Mouse (Mus musculus) liver, embryonic 12.5 days (tissue): ENCODE measurements around the gene 4930518I15Rik. TPM values are rescaled to one million over a fixed set of nuclear protein-coding genes. Genes with fewer than 3 reads are reported as not detected.
"Not testable (repeated sequence)": the region's sequence is repeated elsewhere in the genome, so short reads cannot be mapped to it uniquely, and the experiment has no call there.

Experiments
- ATAC-seq: fragments of 200-750 bp; cut with Nextera tagmentation; 2 replicates; pipeline ENCODE4 v1.8.0; 2017; ENCODE audit warnings: moderate number of reproducible peaks, mild to moderate bottlenecking, moderate library complexity
- H3K27ac ChIP-seq: fragments of 300-500 bp; sonication (generic); 2 replicates; pipeline ENCODE4 v1.5.1; 2016; ENCODE audit warnings: mild to moderate bottlenecking
- H3K27me3 ChIP-seq: fragments of 300-500 bp; sonication (generic); replicated peaks from 2 replicates; pipeline ENCODE4 v1.6.1; 2016; ENCODE audit warnings: mild to moderate bottlenecking, moderate library complexity
- H3K36me3 ChIP-seq: fragments of 300-500 bp; sonication (generic); 2 replicates; pipeline ENCODE4 v1.6.1; 2016; ENCODE audit warnings: mild to moderate bottlenecking, moderate library complexity
- H3K4me1 ChIP-seq: fragments of 300-500 bp; sonication (generic); 2 replicates; pipeline ENCODE4 v1.6.1; 2016
- H3K4me2 ChIP-seq: fragments of 300-500 bp; sonication (generic); 2 replicates; pipeline ENCODE4 v1.6.1; 2016; ENCODE audit warnings: mild to moderate bottlenecking, moderate library complexity
- H3K4me3 ChIP-seq: fragments of 300-500 bp; sonication (generic); 2 replicates; pipeline ENCODE4 v1.5.1; 2016; ENCODE audit warnings: mild to moderate bottlenecking, moderate library complexity
- H3K9ac ChIP-seq: fragments of 300-500 bp; sonication (generic); 2 replicates; pipeline ENCODE4 v1.6.1; 2016; ENCODE audit warnings: mild to moderate bottlenecking, moderate library complexity
- H3K9me3 ChIP-seq: fragments of 300-500 bp; sonication (generic); replicated peaks from 2 replicates; pipeline ENCODE4 v1.6.1; 2016; ENCODE audit warnings: mild to moderate bottlenecking, moderate library complexity
- WGBS: fragments of 180-500 bp; shearing (Covaris S2); methylation state at CpG from one replicate; pipeline ENCODE4 v1.1.7; 2016; ENCODE audit not compliant: insufficient replicate concordance; 5-methylcytosine and 5-hydroxymethylcytosine counted together
- polyA plus RNA-seq: library from polyadenylated mRNA; unstranded; fragments of >200 nt; fragmentation: Nextera tagmentation; extraction: Ambion mirVana; gene quantifications from 2 replicates; pipeline ENCODE4 v1.2.1, GENCODE M21; 2016

The 4930518I15Rik gene
- polyA plus RNA-seq, 1 experiment from 2014 or later: 2.7 TPM

DNA sequence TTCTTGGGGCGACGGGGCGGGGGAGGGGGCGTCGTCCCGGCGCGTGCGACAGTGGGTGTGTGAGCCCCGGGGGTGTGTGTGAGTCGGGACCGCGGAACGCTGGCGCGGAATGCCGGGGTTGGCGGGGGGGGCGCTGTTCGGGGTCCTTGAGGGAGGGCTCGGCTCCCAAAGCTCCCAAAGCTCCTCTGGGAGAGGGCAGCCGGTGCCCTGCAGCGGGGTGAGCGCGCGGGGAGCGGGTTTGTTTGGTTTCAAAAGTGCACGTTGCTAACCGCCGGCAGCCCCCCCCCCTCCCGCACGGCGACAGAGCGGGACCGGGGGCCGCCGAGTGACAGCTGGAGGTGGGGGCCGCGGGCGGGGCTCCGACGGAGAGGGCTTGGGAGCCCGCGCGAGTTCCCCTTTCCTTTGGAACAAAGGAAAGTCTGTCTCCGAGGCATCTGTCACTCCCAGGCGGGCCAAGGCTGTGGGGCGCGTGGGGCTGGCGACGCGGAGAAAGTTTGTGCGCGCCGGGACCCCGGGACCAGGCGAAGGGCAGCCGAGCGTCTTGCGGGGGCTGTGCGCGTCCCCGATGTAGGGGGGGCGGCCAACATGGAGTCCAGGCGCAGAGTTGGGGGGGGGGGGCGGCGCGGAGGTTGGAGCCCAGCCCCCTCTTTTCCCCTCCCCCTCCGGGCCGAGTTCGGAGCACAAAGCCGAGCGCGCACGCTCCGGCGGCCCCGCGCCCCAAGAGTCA is 17.3 kb downstream of the 4930518I15Rik start:
- Histone ChIP-seq H3K4me1 (peaks cover 72% of the 10 kb centered on the region), H3K9ac (peak overlapping the region; percentile 81), H3K4me3 (peak overlapping the region; percentile 83), H3K9me3 (no peaks in the 10 kb centered on the region), H3K4me2 (peak overlapping the region; percentile 99), H3K36me3 (peaks cover 38% of the 10 kb centered on the region), H3K27me3 (no peaks in the 10 kb centered on the region), H3K27ac (peak overlapping the region; percentile 76)
- peak; percentile 27 for ATAC-seq
- WGBS: under 1% methylated on average over 70 of the region's 79 CpGs

DNA sequence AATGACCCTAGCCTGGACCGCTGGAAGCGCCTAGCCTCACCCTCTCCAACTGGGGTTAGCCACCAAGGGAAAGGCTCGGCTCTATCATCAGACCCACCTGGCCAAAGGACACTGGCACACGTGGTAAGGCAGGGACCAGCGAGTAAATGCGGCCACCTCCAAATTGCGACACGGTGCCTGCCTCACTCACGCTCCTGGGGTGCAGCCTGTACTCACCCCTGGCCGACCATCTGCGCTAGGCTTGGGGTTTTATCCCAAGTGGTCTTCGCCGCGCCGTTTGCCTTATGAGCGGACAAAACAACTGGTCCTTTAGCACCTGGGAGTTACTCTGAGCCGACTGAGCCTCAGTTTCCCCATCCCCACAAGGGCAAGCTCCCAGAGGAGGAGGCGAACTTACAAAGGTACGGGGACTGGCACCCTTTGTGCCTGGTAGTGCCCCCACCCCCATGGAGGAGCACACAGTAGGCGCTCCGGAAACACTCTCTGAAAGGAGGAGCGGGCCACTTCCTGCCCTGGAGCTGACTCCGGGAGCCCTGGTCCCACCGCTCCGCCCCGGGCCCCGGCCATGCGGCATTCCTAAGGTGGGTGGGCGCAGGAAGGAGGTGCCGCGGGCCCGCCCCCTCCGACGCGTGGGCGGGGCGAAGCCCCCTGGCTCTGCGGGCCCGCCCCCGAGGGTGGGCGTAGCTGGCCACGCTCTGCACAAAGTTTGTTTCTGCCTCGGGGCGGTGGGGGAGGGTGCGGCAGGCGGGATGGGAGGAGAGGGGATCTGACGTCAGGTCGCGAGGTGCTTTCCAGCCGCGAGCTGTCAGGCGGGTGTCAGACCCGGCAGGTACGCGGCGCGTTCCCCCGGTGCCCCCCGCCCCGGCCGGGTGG is 18.2 kb downstream of the 4930518I15Rik start, which contains the start of gene Tgif2:
Tgif2 (plus strand) TSS at position 689 of the 873 bp plus-strand sequence.
- WGBS: 2% methylated on average over 61 of the region's 61 CpGs
- peak; percentile 77 for ATAC-seq
- H3K9ac ChIP-seq: peak within 1 kb of the TSS; percentile 81
- peaks cover 63% of the 10 kb centered on the region for H3K4me1 ChIP-seq
- 0 out of 2 replicates have a peak, but pooled peaks cover 4% of the 10 kb centered on the region for H3K9me3 ChIP-seq
- peaks cover 38% of the 10 kb centered on the region for H3K36me3 ChIP-seq
- peak within 1 kb of the TSS; percentile 76 for H3K27ac ChIP-seq
- no peaks in the 10 kb centered on the region for H3K27me3 ChIP-seq
- peak within 1 kb of the TSS; percentile 83 for H3K4me3 ChIP-seq
- H3K4me2 ChIP-seq: peak within 1 kb of the TSS; percentile 99

DNA sequence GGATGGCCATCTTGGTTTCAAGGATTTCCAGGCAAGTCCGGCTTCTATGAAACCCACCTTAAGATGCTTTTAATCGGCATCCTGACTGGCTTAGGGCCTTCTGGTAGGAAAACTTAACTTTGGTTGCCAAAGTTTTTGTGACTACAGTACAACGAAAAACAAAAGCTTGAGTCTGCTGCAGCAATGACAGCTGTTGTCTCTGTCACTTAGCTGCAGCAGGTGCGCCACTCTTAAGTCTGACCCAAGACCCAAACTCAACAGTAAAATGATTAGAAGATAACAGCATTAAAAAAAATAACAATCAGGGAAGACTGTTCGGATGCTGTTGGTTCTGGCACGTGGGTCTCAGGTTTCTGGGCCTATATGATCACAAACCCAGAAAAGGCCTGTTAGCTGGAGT is 18.9 kb downstream of the 4930518I15Rik start:
- Histone ChIP-seq H3K9me3 (peaks cover 11% of the 10 kb centered on the region), H3K36me3 (peaks cover 39% of the 10 kb centered on the region), H3K4me3 (peak overlapping the region; percentile 83), H3K9ac (peak overlapping the region; percentile 81; the same call in 1 of the 2 replicates), H3K27ac (peak overlapping the region; percentile 76), H3K4me1 (peaks cover 56% of the 10 kb centered on the region), H3K27me3 (no peaks in the 10 kb centered on the region), H3K4me2 (peak overlapping the region; percentile 99)
- 64% methylated on average over 6 of the region's 6 CpGs for WGBS
- ATAC-seq: no peak

DNA sequence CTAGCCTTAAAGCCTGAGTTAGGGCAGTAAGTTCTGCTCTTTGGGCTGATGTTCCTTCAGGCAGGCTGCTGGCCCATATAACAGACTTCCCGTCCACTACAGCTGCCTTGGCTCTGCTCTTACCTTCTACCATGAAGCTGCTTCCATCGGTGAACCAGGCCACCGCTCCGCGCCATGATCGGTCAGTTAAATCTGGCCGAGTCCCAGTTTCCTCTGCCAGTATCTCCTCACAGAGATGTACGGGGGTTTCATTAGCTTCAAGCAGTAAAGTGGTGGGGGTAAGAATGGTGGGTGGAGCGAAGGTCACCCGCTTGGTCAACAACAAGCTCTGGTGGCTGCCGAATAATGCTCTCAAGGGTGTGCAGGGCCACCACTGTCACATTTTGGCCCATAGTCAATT is 23.4 kb downstream of the 4930518I15Rik start:
- H3K4me2 ChIP-seq: no peak overlapping the region
- H3K4me3 ChIP-seq: no peak overlapping the region
- H3K27ac ChIP-seq: no peak overlapping the region
- WGBS: 83% methylated on average over 11 of the region's 11 CpGs
- no peak overlapping the region for H3K9ac ChIP-seq
- H3K36me3 ChIP-seq: peaks cover 84% of the 10 kb centered on the region
- no peak for ATAC-seq
- H3K27me3 ChIP-seq: no peaks in the 10 kb centered on the region
- H3K9me3 ChIP-seq: peaks cover 53% of the 10 kb centered on the region
- peaks cover 13% of the 10 kb centered on the region for H3K4me1 ChIP-seq

GRCm38 (mm10) chr2:156825128-156825527 is 32.6 kb downstream of the 4930518I15Rik start:
- not testable (repeated sequence) for H3K9me3 ChIP-seq, H3K36me3 ChIP-seq, H3K4me2 ChIP-seq, H3K4me3 ChIP-seq, ATAC-seq, H3K27me3 ChIP-seq, H3K9ac ChIP-seq, H3K27ac ChIP-seq, H3K4me1 ChIP-seq
- 77% methylated on average over 6 of the region's 6 CpGs for WGBS

- ATAC-seq: no peak
- no peak overlapping the region for H3K4me3 ChIP-seq
These were observed 41.6 kb downstream of the 4930518I15Rik start for GRCm38 (mm10) chr2:156816116-156816515.

DNA sequence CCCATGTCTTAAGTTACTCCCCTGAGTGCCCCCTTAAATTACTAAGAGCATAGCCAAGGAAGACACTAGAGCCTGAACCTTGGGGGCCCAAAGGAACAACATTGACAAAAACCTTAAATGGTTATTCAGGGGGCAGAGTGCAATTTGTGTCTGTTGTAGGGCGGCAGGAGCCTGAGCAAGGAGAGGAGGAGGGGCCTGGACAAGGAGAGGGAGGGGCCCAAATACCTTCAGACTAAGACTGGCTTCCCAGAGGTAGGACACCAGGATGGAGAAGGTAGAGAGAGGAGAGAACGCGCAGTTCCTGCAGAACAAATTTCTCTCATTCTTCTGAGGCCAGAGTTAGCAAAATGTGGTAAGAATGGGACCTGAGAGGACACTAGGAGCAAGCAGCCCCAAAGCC is 42.3 kb downstream of the 4930518I15Rik start:
- no peak for ATAC-seq
- Histone ChIP-seq H3K9ac (no peak overlapping the region), H3K4me3 (no peak overlapping the region), H3K36me3 (no peaks in the 10 kb centered on the region), H3K4me1 (no peaks in the 10 kb centered on the region), H3K4me2 (no peak overlapping the region), H3K27me3 (peaks cover 21% of the 10 kb centered on the region; the same call in 1 of the 2 replicates), H3K27ac (no peak overlapping the region), H3K9me3 (no peaks in the 10 kb centered on the region)
- 73% methylated on average over 3 of the region's 3 CpGs for WGBS

More at GRCm38 (mm10) chr2:156816116-156816515, 41.6 kb downstream of the 4930518I15Rik start:
- no peaks in the 10 kb centered on the region for H3K36me3 ChIP-seq
- H3K4me2 ChIP-seq: no peak overlapping the region
- no peaks in the 10 kb centered on the region for H3K4me1 ChIP-seq
- H3K27ac ChIP-seq: no peak overlapping the region
- H3K9ac ChIP-seq: no peak overlapping the region
- peaks cover 21% of the 10 kb centered on the region; the same call in 1 of the 2 replicates for H3K27me3 ChIP-seq
- no peaks in the 10 kb centered on the region for H3K9me3 ChIP-seq
- WGBS: 45% methylated on average over 1 of the region's 1 CpGs

GRCm38 (mm10) chr2:156814893-156815292 is 42.9 kb downstream of the 4930518I15Rik start:
- H3K9ac ChIP-seq: no peak overlapping the region

GRCm38 (mm10) chr2:156814344-156814801 is 43.4 kb downstream of the 4930518I15Rik start:
- Histone ChIP-seq H3K4me2 (no peak overlapping the region), H3K9me3 (no peaks in the 10 kb centered on the region), H3K27me3 (peaks cover 15% of the 10 kb centered on the region; the same call in 1 of the 2 replicates), H3K36me3 (no peaks in the 10 kb centered on the region), H3K4me3 (no peak overlapping the region), H3K4me1 (no peaks in the 10 kb centered on the region), H3K27ac (peak overlapping the region; percentile 54; the same call in 1 of the 2 replicates), H3K9ac (no peak overlapping the region)
- no peak for ATAC-seq
- WGBS: 29% methylated on average over 8 of the region's 8 CpGs

More at GRCm38 (mm10) chr2:156814893-156815292, 42.9 kb downstream of the 4930518I15Rik start:
- H3K4me3 ChIP-seq: no peak overlapping the region
- 28% methylated on average over 5 of the region's 5 CpGs for WGBS
- H3K4me1 ChIP-seq: no peaks in the 10 kb centered on the region
- no peak for ATAC-seq
- no peaks in the 10 kb centered on the region for H3K36me3 ChIP-seq
- no peaks in the 10 kb centered on the region for H3K9me3 ChIP-seq
- peaks cover 18% of the 10 kb centered on the region; the same call in 1 of the 2 replicates for H3K27me3 ChIP-seq
- H3K27ac ChIP-seq: no peak overlapping the region
- H3K4me2 ChIP-seq: no peak overlapping the region

GRCm38 (mm10) chr2:156811556-156811955 is 46.2 kb downstream of the 4930518I15Rik start:
- no peak overlapping the region for H3K27ac ChIP-seq
- no peak overlapping the region for H3K4me3 ChIP-seq

GRCm38 (mm10) chr2:156810716-156811115 is 47.0 kb downstream of the 4930518I15Rik start:
- H3K4me2 ChIP-seq: no peak overlapping the region
- no peak overlapping the region for H3K9ac ChIP-seq
- H3K4me1 ChIP-seq: no peaks in the 10 kb centered on the region
- no peaks in the 10 kb centered on the region for H3K9me3 ChIP-seq
- H3K27ac ChIP-seq: no peak overlapping the region
- H3K36me3 ChIP-seq: no peaks in the 10 kb centered on the region
- peaks cover 12% of the 10 kb centered on the region; the same call in 1 of the 2 replicates for H3K27me3 ChIP-seq
- ATAC-seq: no peak
- WGBS: 94% methylated on average over 10 of the region's 10 CpGs
- H3K4me3 ChIP-seq: no peak overlapping the region

More at GRCm38 (mm10) chr2:156811556-156811955, 46.2 kb downstream of the 4930518I15Rik start:
- no peaks in the 10 kb centered on the region for H3K36me3 ChIP-seq
- no peak for ATAC-seq
- no peak overlapping the region for H3K9ac ChIP-seq
- 64% methylated on average over 5 of the region's 5 CpGs for WGBS
- no peak overlapping the region for H3K4me2 ChIP-seq
- peaks cover 15% of the 10 kb centered on the region; the same call in 1 of the 2 replicates for H3K27me3 ChIP-seq
- no peaks in the 10 kb centered on the region for H3K4me1 ChIP-seq
- no peaks in the 10 kb centered on the region for H3K9me3 ChIP-seq
